Mouse (Mus musculus): ENCODE results near the gene Adprh.
"Not testable (repeated sequence)": the region's sequence is repeated elsewhere in the genome, so short reads cannot be mapped to it uniquely, and the experiment has no call there.

The Adprh gene

DNA sequence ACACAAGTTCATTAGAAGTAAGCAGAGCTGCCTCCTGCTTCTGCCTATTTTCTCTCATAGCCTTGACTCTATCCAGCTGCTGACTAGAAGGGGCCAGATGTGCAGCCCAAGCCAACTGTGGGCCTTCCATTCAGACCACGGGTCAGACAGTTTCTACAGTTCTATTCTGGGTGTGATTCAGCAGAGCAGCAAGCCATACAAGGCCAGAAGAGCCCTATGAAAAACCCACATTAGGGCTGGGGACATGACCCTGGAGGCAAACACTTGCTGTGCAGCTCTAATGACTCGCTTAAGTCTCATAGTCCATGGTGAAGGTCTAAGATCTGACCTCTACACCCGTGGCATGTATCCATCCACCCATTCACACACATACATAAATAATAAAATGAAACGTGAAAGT, 13.6 kb upstream of the Adprh start:
- DNase-seq, result no peak

DNA sequence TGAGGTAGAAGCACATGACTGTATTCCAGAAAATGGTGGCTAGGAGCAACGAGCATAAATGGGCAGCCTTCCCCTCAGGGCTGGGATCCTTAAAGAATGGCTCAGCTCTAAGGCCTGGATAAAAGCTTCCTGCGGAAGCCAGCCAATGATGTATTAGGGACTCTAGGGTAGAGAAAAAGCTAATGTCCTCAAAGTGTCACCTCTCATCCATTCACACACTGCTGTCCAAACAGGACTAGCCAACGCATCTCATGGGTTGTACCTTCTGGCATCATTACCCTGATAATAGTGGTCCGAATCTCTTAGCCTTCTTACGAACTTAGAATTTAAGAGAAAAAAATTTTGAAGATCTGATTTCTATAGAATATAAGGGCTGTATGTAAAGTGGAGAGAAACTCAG, 10.8 kb upstream of the Adprh start:
- no peak for DNase-seq

DNA sequence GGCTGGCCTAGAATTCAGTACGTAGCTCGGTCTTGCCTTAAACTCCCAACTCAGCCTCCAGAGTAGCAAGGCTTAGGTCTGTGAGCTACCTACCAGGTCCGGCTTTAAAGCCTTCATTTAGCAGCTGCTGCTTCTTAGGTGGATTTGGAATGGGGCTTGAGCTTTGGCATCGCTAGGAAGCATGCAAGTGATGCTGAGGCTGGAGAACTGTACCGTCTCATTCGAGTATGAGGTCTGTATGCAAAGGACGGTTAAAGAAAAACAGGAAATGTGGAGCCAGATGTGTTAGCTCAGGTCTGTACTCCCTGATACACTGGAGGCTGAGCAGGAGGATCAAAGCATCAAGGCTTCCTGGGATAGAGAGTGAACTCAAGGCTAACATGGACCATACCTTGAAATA, 9.7 kb upstream of the Adprh start:
- no peak for DNase-seq

DNA sequence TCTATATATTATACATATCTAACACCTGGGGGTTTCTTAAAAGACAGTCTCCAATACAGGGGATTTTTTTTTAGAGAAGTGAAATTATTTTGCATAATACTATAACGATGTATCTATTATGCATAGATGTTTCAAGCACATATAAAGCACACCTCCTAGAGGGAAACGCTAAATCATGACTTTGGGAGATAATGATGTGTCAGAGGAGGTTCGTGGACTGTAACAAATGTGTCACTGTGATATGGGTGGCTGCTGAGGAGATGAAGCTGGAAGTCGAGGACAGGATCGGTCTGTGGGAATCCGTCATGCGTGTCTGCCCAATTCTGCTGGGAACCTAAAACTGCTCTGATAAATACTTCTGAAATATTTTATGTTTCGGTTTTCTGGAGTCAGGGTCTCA, 9.2 kb upstream of the Adprh start:
- DNase-seq, result no peak

DNA sequence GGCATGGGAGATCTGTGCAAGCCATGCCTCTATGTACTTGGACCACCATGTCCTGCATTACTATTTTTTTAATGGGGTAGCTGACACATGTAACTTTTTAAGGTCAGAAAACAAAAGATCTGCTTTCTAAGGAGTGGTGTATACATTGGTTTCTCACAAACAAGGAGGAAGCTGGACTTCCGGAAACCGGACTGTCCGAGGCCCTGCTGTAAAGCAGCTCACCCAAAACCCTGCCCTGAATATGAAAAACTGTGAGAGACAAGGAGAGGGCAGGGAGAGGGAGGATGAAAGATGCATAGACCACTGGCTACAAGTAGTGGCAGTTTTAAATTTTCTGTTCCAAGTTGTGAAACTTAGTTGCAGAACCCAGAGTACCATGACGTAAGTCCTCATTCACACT, 7.5 kb upstream of the Adprh start:
- no peak for DNase-seq

DNA sequence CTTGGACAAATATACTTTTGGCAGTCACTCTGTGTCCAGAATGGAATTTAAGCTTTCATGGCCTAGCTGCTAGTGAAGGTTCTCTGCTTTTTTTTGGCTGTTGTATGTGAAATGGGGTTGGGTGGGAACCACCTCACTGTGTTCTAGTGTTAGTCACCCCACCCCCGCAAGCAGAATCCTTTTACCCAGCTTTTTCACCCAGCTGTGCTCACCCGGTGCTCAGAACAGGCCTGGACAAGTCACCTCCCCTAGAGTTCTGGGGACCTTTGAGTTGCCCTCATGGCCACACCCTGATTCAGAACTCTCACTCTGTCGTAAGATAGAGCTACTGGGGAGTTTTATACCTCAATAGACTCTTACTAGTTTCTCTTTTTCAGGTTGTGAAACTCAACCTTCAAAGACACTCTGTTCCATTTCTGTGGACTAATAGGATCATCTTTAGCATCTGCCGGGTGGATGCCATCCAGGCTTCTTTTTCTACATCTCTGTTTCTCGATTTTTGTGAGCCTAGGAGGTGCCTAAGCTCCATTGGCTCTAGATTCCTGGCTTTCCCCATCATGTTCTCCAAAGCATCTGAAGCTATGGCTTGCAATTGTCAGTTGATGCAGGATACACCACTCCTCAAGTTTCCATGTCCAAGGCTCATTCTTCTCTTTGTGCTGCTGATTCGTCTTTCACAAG, 6.2 kb upstream of the Adprh start:
- no peak for DNase-seq

DNA sequence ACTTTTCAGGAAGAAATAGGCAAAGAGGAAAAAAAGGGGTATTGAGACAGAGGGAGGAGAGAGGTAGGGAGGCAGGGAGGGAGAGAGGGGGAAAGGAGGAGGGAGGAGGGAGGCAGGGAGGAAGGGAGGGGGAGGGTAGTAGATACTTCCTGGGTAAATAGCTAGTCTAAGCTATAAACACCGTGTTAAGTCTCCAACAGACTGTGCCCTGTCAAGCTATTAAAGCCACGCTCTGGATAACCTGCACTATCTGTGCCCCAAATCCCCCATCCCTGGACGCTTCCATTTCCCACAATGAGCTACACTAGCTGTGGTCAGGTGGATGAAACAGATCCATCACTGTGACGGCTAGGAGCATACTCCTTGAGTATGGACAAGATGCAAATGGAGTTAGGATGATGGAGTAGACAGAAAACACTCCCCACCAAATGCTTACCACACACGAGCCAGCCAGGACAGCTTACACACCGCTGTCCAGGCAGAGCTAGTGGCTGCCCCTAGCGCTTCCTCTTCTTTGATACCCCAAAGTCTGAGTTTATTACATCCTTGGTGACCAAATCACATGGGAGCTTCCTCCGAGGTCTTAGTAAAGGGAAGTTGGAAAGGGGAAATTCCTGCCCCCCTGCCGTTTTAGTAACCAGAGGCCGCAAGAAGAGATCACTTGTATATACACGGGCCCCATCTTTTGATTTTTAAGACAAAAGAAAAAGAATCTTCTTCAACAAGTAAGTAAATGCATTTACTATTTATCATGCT, 4.5 kb upstream of the Adprh start:
- DNase-seq, result no peak

DNA sequence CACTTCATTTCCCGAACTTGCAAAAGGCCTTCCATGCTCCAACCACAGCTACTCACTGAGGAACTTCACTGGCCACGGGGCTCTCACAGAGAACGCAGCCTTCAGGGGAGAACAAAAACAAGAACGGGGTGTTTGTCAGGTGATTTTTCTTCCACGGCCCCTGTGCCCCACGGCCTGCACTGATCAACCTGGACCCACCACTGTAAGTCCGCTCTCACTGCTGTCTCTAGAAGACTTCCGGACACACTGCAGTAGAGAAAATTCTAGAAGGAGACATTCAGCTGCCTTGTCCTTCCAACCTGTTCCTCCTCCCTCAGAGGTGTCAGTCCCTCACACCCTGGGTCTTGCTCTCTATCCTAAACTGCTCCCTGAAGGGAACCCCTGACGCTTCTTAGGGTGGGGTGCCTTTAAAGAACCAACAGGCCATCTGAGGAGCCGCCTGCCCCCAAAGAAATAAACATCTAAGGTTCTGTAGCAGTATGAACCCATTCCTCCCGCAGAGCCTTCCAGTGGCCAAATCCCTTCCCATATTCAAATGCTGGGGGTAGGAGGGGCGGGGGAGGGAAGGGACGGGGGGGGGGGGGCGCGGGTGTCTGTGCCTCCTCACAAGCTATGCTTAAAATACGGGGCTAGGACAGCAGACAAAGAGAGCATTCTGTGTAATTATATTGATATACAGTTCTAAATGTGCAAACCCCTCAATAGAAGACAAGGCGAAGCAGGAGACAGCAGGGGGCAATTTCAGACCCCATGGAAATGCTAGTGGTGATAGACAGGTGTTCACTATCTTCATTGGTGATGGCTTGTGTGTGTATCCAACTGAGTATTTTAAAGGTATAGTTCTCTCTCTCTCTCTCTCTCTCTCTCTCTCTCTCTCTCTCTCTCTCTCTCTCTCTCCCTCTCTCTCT, 3.3 kb upstream of the Adprh start, which contains the start of gene Cd80:
Cd80 (plus strand) TSS at position 51 of the 908 bp plus-strand sequence.
- DNase-seq, result no peak

DNA sequence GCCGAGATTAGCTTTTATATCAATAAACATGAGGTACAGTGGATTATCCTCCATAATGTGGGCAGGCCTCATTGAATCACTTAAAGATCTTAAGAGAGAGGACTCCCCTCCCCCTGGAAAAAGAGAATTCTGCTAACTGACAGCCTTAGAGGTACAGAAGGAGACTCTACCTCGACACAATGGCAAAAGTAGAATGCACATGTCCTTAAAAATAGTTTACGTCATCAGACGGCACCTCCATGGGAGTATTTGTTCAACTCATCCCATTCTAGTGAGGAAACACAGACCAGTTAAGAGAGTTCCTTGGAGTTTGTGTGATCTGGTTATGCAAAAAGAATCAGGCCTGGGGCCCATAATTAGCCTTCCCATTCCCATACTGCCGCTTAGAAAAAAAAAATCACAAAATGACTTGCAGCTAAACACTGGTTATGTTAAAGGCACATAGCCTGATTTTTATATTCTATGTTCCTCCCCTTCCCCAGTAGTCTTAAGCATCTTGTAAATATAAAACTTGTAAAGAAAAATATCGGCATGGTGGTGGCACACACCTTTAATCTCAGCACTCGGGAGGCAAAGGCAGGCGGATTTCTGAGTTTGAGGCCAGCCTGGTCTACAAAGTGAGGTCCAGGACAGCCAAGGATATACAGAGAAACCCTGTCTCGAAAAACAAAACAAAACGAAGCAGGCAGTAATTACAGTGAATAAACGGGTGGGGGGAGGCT, 2.2 kb upstream of the Adprh start:
- DNase-seq, result no peak

DNA sequence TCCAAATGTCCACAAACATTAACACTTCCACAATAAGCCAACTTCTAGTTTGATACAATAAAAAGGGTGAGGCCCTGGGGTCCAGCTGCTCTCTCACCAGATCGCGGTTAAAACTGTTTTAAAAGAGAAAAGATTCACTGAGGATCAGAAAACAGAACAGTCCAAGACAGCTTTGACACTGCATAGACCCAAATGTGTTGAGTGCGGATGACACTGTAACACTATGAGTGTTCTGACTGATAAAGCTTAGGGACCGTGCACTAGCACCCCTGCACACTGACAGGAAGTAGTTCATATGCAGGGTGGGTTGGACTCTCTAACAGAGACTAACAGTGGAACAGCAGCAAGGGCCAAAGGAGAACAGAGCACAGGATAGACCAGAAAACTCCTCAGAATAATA, 1.4 kb upstream of the Adprh start:
- DNase-seq, result no peak

DNA sequence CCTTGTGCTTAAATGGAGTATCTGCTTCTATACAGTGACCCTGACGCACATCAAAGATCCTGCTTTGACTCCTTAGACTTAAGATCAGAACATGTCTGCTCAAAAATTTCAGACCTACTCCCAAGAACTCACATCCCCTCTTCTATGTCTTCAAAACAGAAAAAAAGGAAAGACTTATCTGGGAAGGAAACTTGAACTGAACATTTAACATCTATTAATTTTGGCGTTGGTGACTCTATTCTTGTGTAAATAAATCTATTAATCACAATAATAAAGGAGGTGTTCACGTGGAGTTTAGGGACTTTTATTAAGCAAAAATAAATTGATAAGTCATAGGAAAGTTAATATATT, 675 bp upstream of the Adprh start:
- no peak for DNase-seq

DNA sequence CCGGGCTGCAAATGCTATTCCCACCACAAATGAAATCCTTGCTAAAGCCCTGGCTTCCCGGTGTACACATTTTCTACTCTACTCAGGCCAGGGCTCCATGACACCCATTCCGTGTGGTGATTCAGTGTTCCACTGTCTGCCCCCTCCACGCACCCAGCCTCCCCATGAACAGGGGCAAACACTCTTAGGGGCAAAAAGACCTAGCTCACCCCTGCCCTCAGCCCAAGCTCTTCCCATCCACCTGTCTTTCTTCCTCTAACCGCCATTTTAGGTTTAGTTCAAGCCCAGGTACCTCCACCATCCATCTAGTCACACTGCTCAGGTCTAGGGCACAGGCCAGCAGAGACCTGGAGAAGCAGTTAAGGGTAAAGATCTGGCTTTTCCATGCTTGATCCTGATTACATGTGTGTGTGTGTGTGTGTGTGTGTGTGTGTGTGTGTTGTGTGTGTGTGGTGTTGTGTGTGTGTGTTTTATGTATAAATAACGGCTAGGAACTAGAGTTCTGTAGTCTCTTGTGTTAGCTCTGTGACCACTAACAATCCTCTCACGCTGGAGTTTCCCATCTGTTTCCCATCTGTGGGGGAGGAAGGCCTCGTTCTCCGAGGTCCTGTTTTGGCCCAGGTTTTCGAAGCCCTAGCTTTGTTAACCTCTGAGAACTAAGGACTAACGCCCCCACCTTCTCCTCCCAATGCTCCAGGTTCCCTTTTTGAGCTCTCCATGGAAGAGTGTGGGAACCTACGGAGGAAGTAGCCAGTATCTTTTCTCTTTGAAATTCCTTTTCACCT, 890 bp downstream of the Adprh start:
- DNase-seq, result peak; percentile 22 to 48

DNA sequence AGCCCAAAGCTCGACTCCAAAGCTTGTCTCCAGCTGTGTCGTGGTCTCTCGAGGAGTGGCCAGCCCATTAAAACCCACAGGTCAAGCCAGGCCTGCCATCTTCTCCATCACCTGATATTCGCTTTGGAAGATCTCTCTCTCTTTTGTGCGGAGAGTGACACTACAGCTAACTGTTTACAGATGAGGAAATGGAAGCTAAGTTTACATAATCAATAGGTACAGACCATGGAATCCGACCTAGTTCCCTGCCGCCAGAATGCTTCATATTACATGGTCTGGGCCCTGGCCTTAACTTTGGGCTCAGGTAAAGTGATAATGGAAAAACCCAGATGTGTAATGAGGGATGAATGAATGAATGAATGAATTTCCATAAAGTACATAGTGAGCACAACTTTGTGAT, 1.8 kb downstream of the Adprh start:
- no peak for DNase-seq

DNA sequence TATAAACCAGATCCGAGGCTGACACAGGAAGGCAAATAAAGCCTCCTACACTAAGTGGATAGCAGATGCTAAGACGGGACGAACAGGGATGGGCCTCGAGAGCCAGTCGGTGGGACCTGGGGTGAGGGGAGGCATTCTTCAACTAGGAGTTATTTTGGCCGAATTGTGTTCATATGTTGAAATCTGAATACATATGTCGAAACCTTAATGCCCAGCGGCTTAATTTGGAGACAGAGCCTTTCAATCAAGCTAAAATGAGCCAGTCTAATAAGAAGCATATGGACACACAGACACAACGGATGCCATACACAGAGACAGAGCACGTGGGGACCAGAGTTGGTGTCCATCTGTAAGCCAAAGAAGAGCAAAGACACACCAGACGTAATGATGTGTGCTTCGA, 4.0 kb downstream of the Adprh start:
- no peak for DNase-seq

DNA sequence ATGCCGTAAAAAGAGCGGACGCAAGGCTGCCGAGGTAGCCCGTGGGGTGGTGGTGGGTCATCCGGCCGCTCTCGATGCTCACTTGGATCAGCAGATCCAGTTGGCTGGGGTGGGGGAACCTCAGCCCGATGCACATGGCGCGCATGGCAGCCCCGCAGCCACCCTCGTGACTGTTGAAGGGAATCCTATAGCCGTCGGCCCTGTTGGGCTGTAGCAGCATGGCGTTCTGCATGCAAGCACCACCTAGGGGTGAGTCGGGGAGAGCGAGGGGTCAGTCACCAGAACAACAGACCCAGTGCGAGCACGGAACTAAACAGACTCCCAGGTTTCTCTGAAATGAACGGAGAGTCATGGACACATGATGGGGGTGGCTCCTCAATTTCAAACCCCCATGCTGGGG, 5.1 kb downstream of the Adprh start:
- no peak for DNase-seq

DNA sequence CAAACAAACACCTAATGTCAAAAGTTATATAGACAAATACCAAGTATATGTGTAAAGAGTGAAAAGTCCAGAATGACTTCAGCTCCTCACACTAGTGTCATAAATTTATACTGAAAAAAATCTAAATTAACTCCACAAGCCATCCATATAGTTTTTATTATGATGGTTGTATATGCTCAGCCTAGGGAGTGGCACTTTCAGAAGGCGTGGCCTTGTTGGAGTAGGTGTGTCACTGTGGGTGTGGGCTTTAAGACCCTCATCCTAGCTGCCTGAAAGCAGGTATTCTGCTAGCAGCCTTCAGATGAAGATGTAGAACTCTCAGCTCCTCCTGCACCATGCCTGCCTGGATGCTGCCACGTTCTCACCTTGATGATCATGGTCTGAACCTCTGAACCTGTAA, 6.4 kb downstream of the Adprh start:
- DNase-seq, result not testable (repeated sequence)

DNA sequence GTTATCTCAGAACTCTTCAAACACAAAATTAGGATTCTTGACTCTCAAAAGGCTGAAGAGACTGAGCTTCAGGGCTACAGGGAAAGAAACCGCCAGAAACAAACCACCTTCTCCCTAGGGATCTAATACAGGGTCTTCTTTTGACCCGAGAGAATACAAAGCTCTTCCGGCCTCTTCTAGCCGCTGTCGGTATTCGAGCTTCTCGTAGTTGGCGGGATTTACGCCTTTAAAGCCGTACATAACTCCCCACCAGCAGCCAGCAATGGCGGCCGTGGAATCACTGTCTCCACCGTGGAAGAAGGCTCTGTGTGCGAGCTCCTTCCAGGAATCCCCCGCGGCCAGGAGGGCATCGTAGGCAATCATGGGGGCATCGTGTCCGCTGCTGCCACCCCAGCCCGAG, 6.9 kb downstream of the Adprh start:
- DNase-seq, result no peak

DNA sequence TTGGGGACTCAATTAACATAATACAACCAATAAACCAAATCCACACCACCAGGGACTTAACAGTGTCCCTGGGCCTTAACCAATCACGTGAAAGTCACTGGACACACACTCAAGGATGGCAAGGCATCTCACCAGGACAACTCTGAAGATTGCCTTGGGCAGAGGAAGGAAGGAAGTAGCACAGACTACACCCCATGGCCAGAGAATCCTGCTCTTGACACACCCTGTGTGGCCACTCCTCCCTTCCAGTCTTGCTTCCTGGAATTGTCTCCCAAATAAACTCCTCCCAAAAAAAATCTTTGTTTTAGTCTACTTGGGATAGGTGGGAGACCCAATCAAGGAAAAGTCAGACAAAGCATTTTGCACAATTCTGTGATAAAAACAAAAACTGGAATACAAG, 7.5 kb downstream of the Adprh start:
- no peak for DNase-seq

DNA sequence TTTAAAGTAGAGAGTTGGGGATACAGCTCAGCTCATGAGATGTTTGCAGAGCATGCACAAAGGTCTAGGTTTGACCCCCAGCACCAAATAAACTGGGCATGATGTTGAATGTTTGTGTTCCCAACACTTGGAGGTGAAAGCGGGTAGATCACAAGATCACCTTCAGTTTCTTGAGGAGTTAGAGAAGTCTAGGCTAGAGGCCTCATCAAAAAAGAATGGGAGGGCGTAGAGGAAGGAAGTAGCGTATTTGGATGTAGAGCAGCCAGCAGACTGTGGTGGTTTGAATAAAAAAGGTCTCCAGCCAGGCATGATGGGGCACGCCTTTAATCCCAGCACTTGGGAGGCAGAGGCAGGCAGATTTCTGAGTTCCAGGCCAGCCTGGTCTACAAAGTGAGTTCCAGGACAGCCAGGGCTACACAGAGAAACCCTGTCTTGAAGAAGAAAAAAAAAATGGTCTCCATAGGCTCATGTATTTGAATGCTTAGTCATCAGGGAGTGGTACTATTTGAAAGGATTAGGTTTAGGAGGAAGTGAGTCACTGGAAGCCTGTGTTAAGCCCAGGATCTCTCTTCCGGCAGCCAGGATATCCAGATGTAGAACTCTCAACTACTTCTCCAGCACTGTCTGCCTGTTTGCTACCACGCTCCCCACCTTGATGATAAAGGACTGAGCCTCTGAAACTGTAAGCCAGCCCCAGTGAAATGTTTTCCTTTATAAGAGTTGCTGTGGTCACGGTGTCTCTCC, 8.6 kb downstream of the Adprh start:
- no peak for DNase-seq

DNA sequence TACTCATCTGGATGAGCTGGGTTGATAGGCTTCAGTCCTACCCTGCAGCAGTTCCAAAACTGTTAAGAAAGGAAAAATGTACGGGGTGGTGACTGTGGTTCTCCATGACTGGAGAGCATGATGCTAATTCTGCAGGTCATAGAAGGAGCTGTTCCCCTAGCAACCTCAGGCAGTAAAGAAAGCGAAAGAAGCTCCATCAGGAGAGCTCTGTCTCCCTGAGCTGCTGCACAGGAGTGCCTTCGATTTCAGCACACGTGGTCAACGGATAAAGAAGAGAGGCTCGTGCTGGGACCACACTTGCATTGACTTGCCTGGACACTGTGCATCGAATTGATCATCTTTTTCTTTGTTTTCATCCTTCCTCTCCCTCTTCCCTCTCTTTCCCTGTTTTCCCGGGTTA, 10.3 kb downstream of the Adprh start:
- no peak for DNase-seq

DNA sequence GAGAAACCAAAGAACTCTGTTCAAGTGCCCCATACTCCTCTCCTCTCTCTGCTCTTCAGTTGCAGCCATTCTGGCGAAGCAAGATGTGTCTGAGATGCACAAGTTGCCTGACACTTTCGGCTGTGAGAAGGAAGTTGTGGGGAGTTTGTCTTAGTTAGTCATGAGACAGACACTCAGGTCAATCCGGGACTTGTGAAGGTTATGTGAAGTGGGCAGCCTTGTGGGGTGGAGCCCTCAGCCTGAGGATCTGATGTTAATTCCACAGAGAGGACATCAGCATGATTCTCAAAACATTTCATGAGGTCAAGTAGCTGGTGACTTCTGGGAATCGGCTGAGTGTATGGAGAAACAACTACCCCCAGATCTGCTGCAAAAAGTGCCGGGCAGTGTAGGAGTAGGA, 10.9 kb downstream of the Adprh start:
- DNase-seq, result no peak

DNA sequence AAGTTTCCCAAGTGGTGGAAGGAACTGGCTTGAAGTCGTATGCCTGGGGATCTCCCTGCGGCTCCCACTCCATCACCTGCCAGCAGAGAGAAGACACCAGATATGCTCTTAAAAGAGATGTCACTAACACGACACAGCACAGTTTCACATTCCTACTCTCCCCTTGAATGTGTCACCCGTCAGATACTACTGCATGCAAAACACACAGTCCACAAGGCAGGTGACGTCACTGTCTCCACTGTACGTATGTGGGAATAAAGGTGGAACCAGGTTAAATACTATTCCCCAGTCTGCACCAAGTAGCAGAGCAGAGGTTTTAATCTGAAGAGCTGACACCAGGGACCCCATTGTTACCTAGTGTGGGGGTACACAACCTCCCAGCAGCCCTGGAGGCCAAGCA, 12.1 kb downstream of the Adprh start:
- DNase-seq, result no peak
